Mouse (Mus musculus): ENCODE measurements around the gene 1700067P10Rik. TPM values are rescaled to one million over a fixed set of nuclear protein-coding genes. Genes with fewer than 3 reads are reported as not detected.
A peak's percentile ranks its signal among the peaks of the same experiment; 100 is the strongest.

The 1700067P10Rik gene
- polyA plus RNA-seq, 1 experiment from 2014 or later = not detected

DNA sequence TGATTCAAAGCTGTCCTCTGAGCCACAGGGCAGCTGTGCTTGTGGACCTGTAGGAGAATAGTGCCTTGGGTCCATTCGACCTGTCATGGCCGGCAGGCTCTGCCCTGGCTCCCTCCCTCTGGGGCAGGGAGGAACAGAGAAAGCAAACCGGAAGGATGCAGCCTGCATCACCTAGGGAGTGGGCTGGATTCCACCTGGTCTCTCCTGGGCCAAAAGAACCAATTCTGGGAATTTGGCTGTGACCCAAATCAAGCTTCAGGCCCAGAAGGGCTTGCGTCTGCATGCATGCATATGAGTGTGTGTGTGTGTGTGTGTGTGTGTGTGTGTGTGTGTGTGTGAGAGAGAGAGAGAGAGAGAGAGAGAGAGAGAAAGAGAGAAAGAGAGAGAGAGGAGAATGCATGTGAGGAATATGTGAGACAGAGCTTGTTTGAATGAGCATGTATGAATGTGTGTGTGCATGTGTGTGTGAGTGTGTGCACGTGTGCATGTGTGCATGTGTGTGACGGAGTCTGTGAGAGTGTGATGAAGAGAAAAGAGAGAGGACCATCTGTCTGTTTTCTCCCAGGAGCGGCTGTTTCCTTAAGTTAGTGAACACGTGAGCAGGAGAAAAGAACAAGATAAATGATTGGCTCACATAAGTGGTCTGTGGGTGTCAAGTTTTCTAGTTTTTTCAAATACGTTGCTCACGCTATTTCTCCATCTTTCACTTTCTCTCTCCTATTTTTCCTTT lies 36.6 kb upstream of the 1700067P10Rik start:
- Histone ChIP-seq H3K9ac (replicated peaks; ENCODE audit: low read depth) (no peak overlapping the region), H3K27ac (ENCODE audit: low read length) (peak overlapping the region; percentile 55), H3K27me3 (replicated peaks; ENCODE audit: insufficient read depth, low read length) (0 out of 2 replicates have a peak, but pooled peaks cover 4% of the 10 kb centered on the region), H3K4me3 (ENCODE audit: low read depth, low read length) (no peak overlapping the region), H3K36me3 (ENCODE audit: insufficient read depth, low read length) (no peaks in the 10 kb centered on the region), H3K9me3 (ENCODE audit: low read length) (no peaks in the 10 kb centered on the region), H3K4me2 (replicated peaks; ENCODE audit: low read depth, low read length) (no peak overlapping the region), H3K4me1 (ENCODE audit: insufficient read depth, low read depth, low read length) (no peaks in the 10 kb centered on the region)
- 66% methylated on average over 10 of the region's 10 CpGs for WGBS
- DNase-seq (ENCODE audit: low spot score) (no peak), ATAC-seq (no peak)
- no peak for TF ChIP-seq CTCF (IDR thresholded peaks at IDR 0.05)
- TF ChIP-seq EP300 (IDR thresholded peaks at IDR 0.05) = no peak

DNA sequence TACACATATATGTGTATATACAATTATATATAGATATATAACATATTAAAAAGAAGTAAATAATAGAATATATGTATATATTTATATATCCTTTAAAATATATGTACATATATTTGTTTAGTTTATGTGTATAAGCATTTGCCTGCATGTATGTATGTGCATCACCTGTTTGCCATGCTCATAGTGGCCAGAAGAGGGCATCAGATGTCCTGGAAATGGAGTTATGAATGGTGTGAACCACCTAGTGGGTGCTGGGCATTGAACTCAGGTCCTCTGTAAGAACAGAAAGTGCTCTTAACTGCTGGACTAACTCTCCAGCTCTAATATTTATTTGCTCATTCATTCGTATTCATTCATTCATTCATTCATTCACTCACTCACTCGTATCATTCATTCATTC lies 35.5 kb upstream of the 1700067P10Rik start:
- DNase-seq (ENCODE audit: low spot score) (no peak), ATAC-seq (no peak)
- H3K9me3 ChIP-seq (ENCODE audit: low read length) = no peaks in the 10 kb centered on the region
- 78% methylated on average over 2 of the region's 2 CpGs for WGBS
- 0 out of 2 replicates have a peak, but pooled peaks cover 4% of the 10 kb centered on the region for H3K27me3 ChIP-seq (replicated peaks; ENCODE audit: insufficient read depth, low read length)
- H3K4me2 ChIP-seq (replicated peaks; ENCODE audit: low read depth, low read length) = no peak overlapping the region
- no peak for TF ChIP-seq EP300 (IDR thresholded peaks at IDR 0.05)
- TF ChIP-seq CTCF (IDR thresholded peaks at IDR 0.05) = 0 out of 2 replicates have a peak, but pooled peaks have one; percentile 26
- H3K4me3 ChIP-seq (ENCODE audit: low read depth, low read length) = no peak overlapping the region
- no peak overlapping the region for H3K9ac ChIP-seq (replicated peaks; ENCODE audit: low read depth)
- no peaks in the 10 kb centered on the region for H3K36me3 ChIP-seq (ENCODE audit: insufficient read depth, low read length)
- no peak overlapping the region for H3K27ac ChIP-seq (ENCODE audit: low read length)
- no peaks in the 10 kb centered on the region for H3K4me1 ChIP-seq (ENCODE audit: insufficient read depth, low read depth, low read length)

GRCm38 (mm10) chr17:48055076-48055816 lies 33.9 kb upstream of the 1700067P10Rik start:
- ATAC-seq = no peak
- no peak for TF ChIP-seq CTCF (IDR thresholded peaks at IDR 0.05)
- TF ChIP-seq EP300 (IDR thresholded peaks at IDR 0.05) = no peak
- H3K4me1 ChIP-seq (ENCODE audit: insufficient read depth, low read depth, low read length) = no peaks in the 10 kb centered on the region
- no peaks in the 10 kb centered on the region for H3K36me3 ChIP-seq (ENCODE audit: insufficient read depth, low read length)
- H3K4me3 ChIP-seq (ENCODE audit: low read depth, low read length) = no peak overlapping the region
- DNase-seq (ENCODE audit: low spot score) = no peak
- no peak overlapping the region for H3K27ac ChIP-seq (ENCODE audit: low read length)
- no peaks in the 10 kb centered on the region for H3K9me3 ChIP-seq (ENCODE audit: low read length)
- H3K4me2 ChIP-seq (replicated peaks; ENCODE audit: low read depth, low read length) = no peak overlapping the region
- H3K27me3 ChIP-seq (replicated peaks; ENCODE audit: insufficient read depth, low read length) = 0 out of 2 replicates have a peak, but pooled peaks cover 4% of the 10 kb centered on the region
- no peak overlapping the region for H3K9ac ChIP-seq (replicated peaks; ENCODE audit: low read depth)
- WGBS = 31% methylated on average over 20 of the region's 20 CpGs

DNA sequence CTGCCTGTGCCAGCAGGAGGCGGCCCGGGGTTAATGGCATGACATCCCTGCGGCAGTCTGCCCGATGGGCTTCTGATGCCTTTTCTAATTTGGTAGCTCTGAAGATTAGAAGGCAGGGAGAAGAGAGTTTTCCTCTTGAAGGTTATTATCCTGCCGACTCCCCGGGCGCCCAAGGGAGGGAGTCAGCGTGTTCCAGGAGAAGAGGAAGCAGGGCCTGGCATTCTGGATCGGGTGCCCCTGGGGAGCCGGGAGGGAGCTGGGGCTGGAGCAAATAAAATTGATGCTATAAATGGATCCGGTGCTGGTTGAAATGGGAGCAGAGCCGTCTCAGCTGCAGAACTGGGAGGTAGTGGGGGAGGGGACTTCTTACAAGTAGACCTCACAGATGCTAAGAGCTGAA lies 31.7 kb upstream of the 1700067P10Rik start:
- H3K4me1 ChIP-seq (ENCODE audit: insufficient read depth, low read depth, low read length) = no peaks in the 10 kb centered on the region
- TF ChIP-seq EP300 (IDR thresholded peaks at IDR 0.05) (no peak), CTCF (IDR thresholded peaks at IDR 0.05) (no peak)
- no peaks in the 10 kb centered on the region for H3K9me3 ChIP-seq (ENCODE audit: low read length)
- DNase-seq (ENCODE audit: low spot score) (no peak), ATAC-seq (no peak)
- no peak overlapping the region for H3K27ac ChIP-seq (ENCODE audit: low read length)
- no peak overlapping the region for H3K4me3 ChIP-seq (ENCODE audit: low read depth, low read length)
- no peak overlapping the region for H3K9ac ChIP-seq (replicated peaks; ENCODE audit: low read depth)
- 0 out of 2 replicates have a peak, but pooled peaks cover 4% of the 10 kb centered on the region for H3K27me3 ChIP-seq (replicated peaks; ENCODE audit: insufficient read depth, low read length)
- no peak overlapping the region for H3K4me2 ChIP-seq (replicated peaks; ENCODE audit: low read depth, low read length)
- H3K36me3 ChIP-seq (ENCODE audit: insufficient read depth, low read length) = no peaks in the 10 kb centered on the region
- WGBS = 10% methylated on average over 12 of the region's 12 CpGs

- DNase-seq (ENCODE audit: low spot score) = peak; percentile 26
- TF ChIP-seq CTCF (IDR thresholded peaks at IDR 0.05) (no peak), EP300 (IDR thresholded peaks at IDR 0.05) (no peak)
- Histone ChIP-seq H3K4me2 (replicated peaks; ENCODE audit: low read depth, low read length) (no peak overlapping the region), H3K27me3 (replicated peaks; ENCODE audit: insufficient read depth, low read length) (no peaks in the 10 kb centered on the region), H3K9ac (replicated peaks; ENCODE audit: low read depth) (no peak overlapping the region), H3K4me1 (ENCODE audit: insufficient read depth, low read depth, low read length) (no peaks in the 10 kb centered on the region), H3K4me3 (ENCODE audit: low read depth, low read length) (no peak overlapping the region), H3K36me3 (ENCODE audit: insufficient read depth, low read length) (no peaks in the 10 kb centered on the region), H3K9me3 (ENCODE audit: low read length) (no peaks in the 10 kb centered on the region), H3K27ac (ENCODE audit: low read length) (no peak overlapping the region)
- WGBS = 42% methylated on average over 10 of the region's 10 CpGs
- ATAC-seq = 0 out of 2 replicates have a peak, but pooled peaks have one; percentile 13
These were observed 24.8 kb upstream of the 1700067P10Rik start for GRCm38 (mm10) chr17:48064196-48064843.

DNA sequence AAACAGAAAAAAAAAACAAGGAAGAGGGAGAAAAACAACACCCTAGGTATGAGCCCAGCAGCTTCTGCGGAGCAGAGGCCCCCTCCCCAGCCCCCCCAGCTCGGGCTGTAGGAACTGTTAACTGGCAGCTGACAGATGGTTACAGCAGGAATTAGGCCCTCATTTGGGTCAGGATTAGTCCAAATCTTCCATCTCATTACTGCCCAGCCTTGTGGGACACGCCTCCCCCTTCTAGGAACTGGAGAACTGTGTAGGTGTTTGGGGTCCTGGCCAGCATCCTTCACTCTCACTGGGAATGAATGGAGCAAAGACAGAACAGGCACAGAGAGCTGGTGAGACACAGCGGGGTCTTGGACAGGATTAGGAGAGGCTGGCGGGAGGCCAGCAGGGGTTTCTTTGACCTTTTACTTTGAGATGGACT lies 24.0 kb upstream of the 1700067P10Rik start:
- TF ChIP-seq CTCF (IDR thresholded peaks at IDR 0.05) (no peak), EP300 (IDR thresholded peaks at IDR 0.05) (no peak)
- Histone ChIP-seq H3K4me1 (ENCODE audit: insufficient read depth, low read depth, low read length) (no peaks in the 10 kb centered on the region), H3K27ac (ENCODE audit: low read length) (no peak overlapping the region), H3K4me3 (ENCODE audit: low read depth, low read length) (no peak overlapping the region), H3K9ac (replicated peaks; ENCODE audit: low read depth) (no peak overlapping the region), H3K9me3 (ENCODE audit: low read length) (no peaks in the 10 kb centered on the region), H3K4me2 (replicated peaks; ENCODE audit: low read depth, low read length) (no peak overlapping the region), H3K36me3 (ENCODE audit: insufficient read depth, low read length) (no peaks in the 10 kb centered on the region), H3K27me3 (replicated peaks; ENCODE audit: insufficient read depth, low read length) (no peaks in the 10 kb centered on the region)
- WGBS = 55% methylated on average over 5 of the region's 5 CpGs
- DNase-seq (ENCODE audit: low spot score) (no peak), ATAC-seq (no peak)
